Mouse (Mus musculus): Measurements from ENCODE around the gene Mettl7a1. TPM values are rescaled to one million over a fixed set of nuclear protein-coding genes. Genes with fewer than 3 reads are reported as not detected.

The Mettl7a1 gene
- total RNA-seq, 2 experiments from 2014 or later: 46.8 to 52.7 TPM

Other genes starting within 250 kb of the Mettl7a1 start
- 10 to 100 TPM; 46.0 to 51.8 TPM for gene Atf1, start 76.3 kb upstream of the Mettl7a1 start, total RNA-seq (2021)
- not detected for gene Tmprss12, start 23.3 kb upstream of the Mettl7a1 start, total RNA-seq (2021)
- gene Mettl7a3, start 30.8 kb downstream of the Mettl7a1 start, total RNA-seq (2021): under 1 TPM in 1 of 2 experiments, not detected in 1; 0.16 TPM
- gene Methig1, start 49.0 kb downstream of the Mettl7a1 start, total RNA-seq (2021): not detected
- 1 to 10 TPM; 1.1 to 1.2 TPM for gene Mettl7a2, start 49.1 kb downstream of the Mettl7a1 start, total RNA-seq (2021)
- gene Higd1c, start 60.4 kb downstream of the Mettl7a1 start, total RNA-seq (2021): not detected
- gene Gm5475, start 118.0 kb downstream of the Mettl7a1 start, total RNA-seq (2021): not detected
- 10 to 100 TPM; 52.6 to 56.9 TPM for gene Slc11a2, start 120.9 kb downstream of the Mettl7a1 start, total RNA-seq (2021)
- 10 to 100 TPM; 13.6 to 14.6 TPM for gene Letmd1, start 164.9 kb downstream of the Mettl7a1 start, total RNA-seq (2021)
- gene Csrnp2, start 191.3 kb downstream of the Mettl7a1 start, total RNA-seq (2021): 1 to 10 TPM; 2.5 to 2.9 TPM
- gene Tfcp2, start 247.9 kb downstream of the Mettl7a1 start, total RNA-seq (2021): 10 to 100 TPM; 12.6 to 13.3 TPM

Measured in heart, postnatal 25 days (tissue).